Mouse (Mus musculus): ENCODE measurements around the gene Fmod. TPM values are rescaled to one million over a fixed set of nuclear protein-coding genes. Genes with fewer than 3 reads are reported as not detected.

Gene Fmod
- polyA plus RNA-seq, 1 experiment from 2014 or later = 2.2 TPM

DNA sequence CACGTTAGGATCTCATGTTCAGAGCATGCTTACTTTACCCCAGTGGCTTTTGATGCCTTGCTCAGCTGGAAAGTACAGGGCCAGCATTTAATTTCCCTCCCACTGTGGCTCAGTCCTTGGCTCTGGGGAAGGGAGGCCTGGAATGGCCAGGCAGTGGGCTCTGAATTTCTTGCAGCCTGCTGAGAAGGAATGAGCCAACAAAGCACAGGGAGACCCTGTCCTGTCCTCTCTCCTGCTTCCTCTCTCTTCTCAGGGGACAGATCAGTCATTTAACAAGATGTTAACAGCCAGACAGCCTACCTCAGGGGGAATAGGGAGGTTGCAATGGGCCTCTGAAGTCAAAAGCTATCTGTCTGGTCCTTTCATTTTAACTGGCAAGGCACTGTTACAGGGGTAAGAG is 5.3 kb downstream of the Fmod start:
- no peak for TF ChIP-seq CTCF (IDR thresholded peaks at IDR 0.05; ENCODE audit: low read depth)
- Histone ChIP-seq H3K4me3 (ENCODE audit: low read depth, low read length) (no peak overlapping the region), H3K4me1 (replicated peaks; ENCODE audit: control insufficient read depth, insufficient read depth, low read length) (no peaks in the 10 kb centered on the region), H3K9ac (ENCODE audit: low read depth, low read length) (no peak overlapping the region), H3K36me3 (ENCODE audit: control insufficient read depth, insufficient read depth) (no peaks in the 10 kb centered on the region), H3K27ac (ENCODE audit: low read depth, low read length) (no peak overlapping the region), H3K27me3 (replicated peaks; ENCODE audit: control insufficient read depth, insufficient read depth, low read length) (no peaks in the 10 kb centered on the region), H3K9me3 (ENCODE audit: control insufficient read depth) (no peaks in the 10 kb centered on the region), H3K4me2 (replicated peaks; ENCODE audit: low read depth) (no peak overlapping the region)
- no peak for ATAC-seq
- 48% methylated on average over 1 of the region's 1 CpGs for WGBS

DNA sequence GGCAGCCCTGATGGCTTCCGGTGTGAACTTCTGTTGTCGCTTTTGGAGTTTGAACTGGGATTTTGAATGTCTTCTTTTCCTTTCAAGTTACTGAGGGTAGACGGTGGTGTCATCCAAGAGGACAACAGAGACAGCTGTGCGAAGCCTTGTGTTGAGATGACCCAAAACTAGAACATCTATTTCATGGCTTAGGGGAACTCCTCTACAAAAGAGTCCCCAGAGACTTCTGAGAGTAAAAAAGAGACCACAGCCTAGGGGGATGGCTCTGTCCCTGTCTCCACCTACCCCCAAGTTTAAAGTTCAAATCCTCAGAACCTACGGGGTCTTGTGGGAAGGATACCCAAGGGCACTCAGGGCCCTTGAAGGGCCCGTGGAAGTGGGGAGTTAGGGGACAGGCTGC is 7.8 kb downstream of the Fmod start:
- 95% methylated on average over 6 of the region's 6 CpGs for WGBS
- no peak for ATAC-seq

DNA sequence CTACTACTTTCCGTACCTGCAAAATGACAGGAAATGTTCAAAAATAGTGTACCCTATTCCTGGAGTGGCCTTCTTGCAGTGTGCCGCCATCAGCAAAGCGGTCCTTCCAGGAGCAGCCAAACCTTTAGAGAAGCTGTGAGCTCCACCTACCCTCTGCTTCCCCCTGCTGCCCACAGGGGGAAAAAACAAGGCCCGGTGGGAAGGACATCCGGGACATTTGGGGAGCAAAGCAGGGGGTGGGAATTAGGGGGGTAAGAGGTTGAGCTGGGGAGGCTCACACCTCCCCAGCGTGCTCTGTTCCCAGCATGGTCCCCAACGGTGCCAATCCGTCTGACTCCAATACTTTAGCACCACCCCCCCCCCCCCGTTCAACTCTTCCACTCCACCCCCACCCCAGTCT is 8.9 kb downstream of the Fmod start:
- Histone ChIP-seq H3K9ac (ENCODE audit: low read depth, low read length) (no peak overlapping the region), H3K27ac (ENCODE audit: low read depth, low read length) (no peak overlapping the region), H3K4me3 (ENCODE audit: low read depth, low read length) (no peak overlapping the region), H3K27me3 (replicated peaks; ENCODE audit: control insufficient read depth, insufficient read depth, low read length) (no peaks in the 10 kb centered on the region), H3K36me3 (ENCODE audit: control insufficient read depth, insufficient read depth) (no peaks in the 10 kb centered on the region), H3K9me3 (ENCODE audit: control insufficient read depth) (no peaks in the 10 kb centered on the region), H3K4me2 (replicated peaks; ENCODE audit: low read depth) (peak overlapping the region; percentile 35), H3K4me1 (replicated peaks; ENCODE audit: control insufficient read depth, insufficient read depth, low read length) (no peaks in the 10 kb centered on the region)
- TF ChIP-seq CTCF (IDR thresholded peaks at IDR 0.05; ENCODE audit: low read depth) = peak; percentile 92
- ATAC-seq = 0 out of 2 replicates have a peak, but pooled peaks have one; percentile 8
- 6% methylated on average over 9 of the region's 9 CpGs for WGBS

More for the DNA sequence above, 7.8 kb downstream of the Fmod start:
- H3K36me3 ChIP-seq (ENCODE audit: control insufficient read depth, insufficient read depth) = no peaks in the 10 kb centered on the region
- H3K4me1 ChIP-seq (replicated peaks; ENCODE audit: control insufficient read depth, insufficient read depth, low read length) = no peaks in the 10 kb centered on the region
- no peaks in the 10 kb centered on the region for H3K9me3 ChIP-seq (ENCODE audit: control insufficient read depth)
- H3K27me3 ChIP-seq (replicated peaks; ENCODE audit: control insufficient read depth, insufficient read depth, low read length) = no peaks in the 10 kb centered on the region
- no peak overlapping the region for H3K4me2 ChIP-seq (replicated peaks; ENCODE audit: low read depth)
- TF ChIP-seq CTCF (IDR thresholded peaks at IDR 0.05; ENCODE audit: low read depth) = no peak
- H3K4me3 ChIP-seq (ENCODE audit: low read depth, low read length) = no peak overlapping the region
- no peak overlapping the region for H3K9ac ChIP-seq (ENCODE audit: low read depth, low read length)
- no peak overlapping the region for H3K27ac ChIP-seq (ENCODE audit: low read depth, low read length)

DNA sequence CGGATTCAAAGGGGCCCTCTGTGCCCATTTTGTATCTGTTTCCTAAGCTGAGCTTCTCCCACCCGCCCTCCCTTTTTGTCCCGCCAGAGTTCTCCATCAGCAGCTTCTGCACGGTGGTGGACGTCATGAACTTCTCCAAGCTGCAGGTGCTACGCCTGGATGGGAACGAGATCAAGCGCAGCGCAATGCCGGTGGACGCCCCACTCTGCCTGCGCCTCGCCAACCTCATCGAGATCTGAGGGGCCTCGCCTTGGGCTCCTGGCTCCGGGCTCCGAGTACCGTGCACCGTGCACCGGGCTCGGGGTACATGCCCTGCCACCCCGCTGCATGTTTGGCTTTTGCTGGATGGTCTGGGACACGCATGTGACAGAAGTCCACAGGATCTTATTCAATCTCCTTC is 9.3 kb downstream of the Fmod start:
- no peak overlapping the region for H3K4me3 ChIP-seq (ENCODE audit: low read depth, low read length)
- H3K9ac ChIP-seq (ENCODE audit: low read depth, low read length) = no peak overlapping the region
- no peak for TF ChIP-seq CTCF (IDR thresholded peaks at IDR 0.05; ENCODE audit: low read depth)
- H3K36me3 ChIP-seq (ENCODE audit: control insufficient read depth, insufficient read depth) = no peaks in the 10 kb centered on the region
- peak overlapping the region; percentile 35; the same call in 1 of the 2 replicates for H3K4me2 ChIP-seq (replicated peaks; ENCODE audit: low read depth)
- H3K4me1 ChIP-seq (replicated peaks; ENCODE audit: control insufficient read depth, insufficient read depth, low read length) = no peaks in the 10 kb centered on the region
- H3K27ac ChIP-seq (ENCODE audit: low read depth, low read length) = no peak overlapping the region
- no peak; the same call in 1 of the 2 replicates for ATAC-seq
- no peaks in the 10 kb centered on the region for H3K9me3 ChIP-seq (ENCODE audit: control insufficient read depth)
- 25% methylated on average over 23 of the region's 23 CpGs for WGBS
- H3K27me3 ChIP-seq (replicated peaks; ENCODE audit: control insufficient read depth, insufficient read depth, low read length) = no peaks in the 10 kb centered on the region

DNA sequence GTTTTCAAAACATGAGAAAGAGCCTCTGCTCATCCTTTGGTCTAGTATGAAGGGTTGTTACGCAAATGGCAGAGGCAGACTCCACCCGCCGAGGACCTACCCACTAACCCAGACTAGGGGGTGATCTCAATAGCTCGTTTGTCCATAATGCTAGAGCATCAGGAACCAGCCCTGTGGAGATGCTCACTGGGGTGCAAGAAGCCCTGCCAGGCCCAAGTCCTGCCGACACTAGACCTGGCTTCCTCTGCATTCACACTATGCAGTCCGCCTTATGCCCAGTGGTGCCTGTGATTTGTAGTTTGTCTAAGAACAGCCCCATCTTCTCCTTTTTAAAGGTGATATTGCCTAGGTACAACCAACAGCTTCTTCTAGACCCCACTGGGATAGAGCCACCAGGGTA is 10.4 kb downstream of the Fmod start:
- no peak for TF ChIP-seq CTCF (IDR thresholded peaks at IDR 0.05; ENCODE audit: low read depth)
- WGBS = 86% methylated on average over 6 of the region's 6 CpGs
- no peak overlapping the region for H3K4me3 ChIP-seq (ENCODE audit: low read depth, low read length)

DNA sequence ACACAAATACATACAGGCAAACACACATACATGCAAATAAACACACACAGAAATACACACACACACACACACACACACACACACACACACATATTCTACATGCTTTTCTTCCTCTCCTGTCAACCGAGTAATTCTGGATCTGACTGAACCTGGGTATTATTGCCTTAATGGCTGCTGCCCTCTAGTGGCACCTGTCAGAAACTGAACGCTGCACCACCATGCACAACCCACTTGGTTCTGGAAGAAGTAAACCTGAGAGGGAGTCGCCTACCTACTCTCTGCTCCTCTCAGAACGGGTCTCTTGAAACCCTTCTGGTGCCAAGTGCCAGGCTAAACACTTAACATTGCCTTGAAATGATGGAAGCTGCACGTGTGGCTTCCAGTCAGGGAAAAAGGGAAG is 11.7 kb downstream of the Fmod start:
- 0 out of 2 replicates have a peak, but pooled peaks have one; percentile 14 for ATAC-seq
- no peak overlapping the region for H3K27ac ChIP-seq (ENCODE audit: low read depth, low read length)
- no peaks in the 10 kb centered on the region for H3K27me3 ChIP-seq (replicated peaks; ENCODE audit: control insufficient read depth, insufficient read depth, low read length)

More for the DNA sequence above, 10.4 kb downstream of the Fmod start:
- Histone ChIP-seq H3K27ac (ENCODE audit: low read depth, low read length) (no peak overlapping the region), H3K9me3 (ENCODE audit: control insufficient read depth) (no peaks in the 10 kb centered on the region), H3K4me1 (replicated peaks; ENCODE audit: control insufficient read depth, insufficient read depth, low read length) (no peaks in the 10 kb centered on the region), H3K9ac (ENCODE audit: low read depth, low read length) (no peak overlapping the region), H3K27me3 (replicated peaks; ENCODE audit: control insufficient read depth, insufficient read depth, low read length) (no peaks in the 10 kb centered on the region), H3K4me2 (replicated peaks; ENCODE audit: low read depth) (no peak overlapping the region), H3K36me3 (ENCODE audit: control insufficient read depth, insufficient read depth) (no peaks in the 10 kb centered on the region)
- no peak for ATAC-seq

DNA sequence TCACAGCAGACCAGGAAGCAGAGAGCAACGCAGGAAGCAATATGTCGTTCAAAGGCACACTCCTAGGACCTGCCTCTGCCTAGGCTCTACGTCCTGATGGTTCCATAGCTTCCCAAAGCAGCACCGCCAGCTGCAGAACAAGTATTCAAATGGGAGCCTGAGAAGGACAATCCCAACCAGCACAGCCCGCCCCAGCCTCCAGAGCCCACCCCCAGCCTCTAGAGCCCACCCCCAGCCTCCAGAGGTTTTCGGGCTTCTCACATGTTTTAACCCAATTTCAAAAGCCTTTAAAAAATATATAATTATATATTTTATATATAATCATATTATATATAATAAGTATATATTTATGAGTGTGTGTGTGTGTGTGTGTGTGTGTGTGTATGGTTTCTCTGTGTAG is 12.5 kb downstream of the Fmod start:
- no peak overlapping the region for H3K4me3 ChIP-seq (ENCODE audit: low read depth, low read length)
- TF ChIP-seq CTCF (IDR thresholded peaks at IDR 0.05; ENCODE audit: low read depth) = no peak
- WGBS = 63% methylated on average over 6 of the region's 6 CpGs
- no peak overlapping the region for H3K27ac ChIP-seq (ENCODE audit: low read depth, low read length)
- 0 out of 2 replicates have a peak, but pooled peaks cover 3% of the 10 kb centered on the region for H3K4me1 ChIP-seq (replicated peaks; ENCODE audit: control insufficient read depth, insufficient read depth, low read length)
- no peak overlapping the region for H3K9ac ChIP-seq (ENCODE audit: low read depth, low read length)
- H3K27me3 ChIP-seq (replicated peaks; ENCODE audit: control insufficient read depth, insufficient read depth, low read length) = no peaks in the 10 kb centered on the region
- H3K9me3 ChIP-seq (ENCODE audit: control insufficient read depth) = no peaks in the 10 kb centered on the region
- no peak overlapping the region for H3K4me2 ChIP-seq (replicated peaks; ENCODE audit: low read depth)
- H3K36me3 ChIP-seq (ENCODE audit: control insufficient read depth, insufficient read depth) = no peaks in the 10 kb centered on the region
- ATAC-seq = no peak

More for the DNA sequence above, 11.7 kb downstream of the Fmod start:
- 0 out of 2 replicates have a peak, but pooled peaks cover 3% of the 10 kb centered on the region for H3K4me1 ChIP-seq (replicated peaks; ENCODE audit: control insufficient read depth, insufficient read depth, low read length)
- H3K9ac ChIP-seq (ENCODE audit: low read depth, low read length) = no peak overlapping the region
- WGBS = under 1% methylated on average over 5 of the region's 5 CpGs
- H3K9me3 ChIP-seq (ENCODE audit: control insufficient read depth) = no peaks in the 10 kb centered on the region
- TF ChIP-seq CTCF (IDR thresholded peaks at IDR 0.05; ENCODE audit: low read depth) = peak; percentile 99
- H3K4me2 ChIP-seq (replicated peaks; ENCODE audit: low read depth) = no peak overlapping the region
- no peaks in the 10 kb centered on the region for H3K36me3 ChIP-seq (ENCODE audit: control insufficient read depth, insufficient read depth)
- no peak overlapping the region for H3K4me3 ChIP-seq (ENCODE audit: low read depth, low read length)
